Mouse (Mus musculus): Measurements from ENCODE around the gene Gm36079. TPM values are rescaled to one million over a fixed set of nuclear protein-coding genes. Genes with fewer than 3 reads are reported as not detected.

Gene Gm36079
- polyA plus RNA-seq (2015; fragmentation: Nextera tagmentation; extraction: Ambion mirVana), result not detected in 2 replicates

GRCm38 (mm10) chr13:120026911-120027310 lies at the start of gene Gm36079:
Gm36079 (minus strand) TSS chr13:120027011.

DNA sequence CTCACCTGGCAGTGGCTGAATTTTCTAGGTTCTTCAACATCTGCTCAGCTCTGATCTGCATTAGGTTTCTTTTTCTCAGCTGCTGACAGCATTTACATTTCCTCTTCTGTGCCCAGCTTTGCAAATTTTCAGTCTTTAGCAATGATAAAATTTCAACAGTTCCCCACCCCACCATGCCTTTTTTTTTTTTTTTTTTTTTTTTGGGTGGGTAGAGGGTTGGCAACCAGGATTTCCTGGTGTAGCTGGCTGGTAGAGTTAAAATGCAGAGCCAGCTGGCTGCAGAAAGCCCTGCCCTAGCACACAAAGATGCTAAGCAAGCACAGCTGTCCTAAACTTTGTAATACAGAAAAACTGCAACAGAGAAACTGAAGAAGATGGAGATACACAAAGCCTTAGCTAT lies 25.3 kb upstream of the Gm36079 start, which contains the start of gene Gm21188:
TSS of gene Gm21188 (minus strand) at position 110 of the 400 bp plus-strand sequence.

Other genes with a start within 250 kb of the Gm36079 start
- gene Zfp131, start 236.1 kb downstream of the Gm36079 start, polyA plus RNA-seq (2015; fragmentation: Nextera tagmentation; extraction: Ambion mirVana), result 17.9 and 22.7 TPM in 2 replicates
- not detected in 2 replicates for gene AF067063, start 196.8 kb downstream of the Gm36079 start, polyA plus RNA-seq (2015; fragmentation: Nextera tagmentation; extraction: Ambion mirVana)
- not detected in 2 replicates for gene D13Ertd608e, start 191.0 kb downstream of the Gm36079 start, polyA plus RNA-seq (2015; fragmentation: Nextera tagmentation; extraction: Ambion mirVana)
- gene Tcstv1, start 132.2 kb downstream of the Gm36079 start, polyA plus RNA-seq (2015; fragmentation: Nextera tagmentation; extraction: Ambion mirVana), result not detected in 2 replicates
- not detected in 2 replicates for gene Gm21761, start 97.7 kb downstream of the Gm36079 start, polyA plus RNA-seq (2015; fragmentation: Nextera tagmentation; extraction: Ambion mirVana)
- not detected in 2 replicates for gene B020031M17Rik, start 76.2 kb downstream of the Gm36079 start, polyA plus RNA-seq (2015; fragmentation: Nextera tagmentation; extraction: Ambion mirVana)
- 0.17 and 0.54 TPM in 2 replicates for gene Gm21188, start 25.2 kb upstream of the Gm36079 start, polyA plus RNA-seq (2015; fragmentation: Nextera tagmentation; extraction: Ambion mirVana)
- not detected in 2 replicates for gene Gm20767, start 113.2 kb upstream of the Gm36079 start, polyA plus RNA-seq (2015; fragmentation: Nextera tagmentation; extraction: Ambion mirVana)
- not detected in 2 replicates for gene Gm21818, start 145.4 kb upstream of the Gm36079 start, polyA plus RNA-seq (2015; fragmentation: Nextera tagmentation; extraction: Ambion mirVana)
- not detected in 2 replicates for gene Gm21762, start 188.9 kb upstream of the Gm36079 start, polyA plus RNA-seq (2015; fragmentation: Nextera tagmentation; extraction: Ambion mirVana)
- not detected in 2 replicates for gene Gm21731, start 212.1 kb upstream of the Gm36079 start, polyA plus RNA-seq (2015; fragmentation: Nextera tagmentation; extraction: Ambion mirVana)
- gene AF067061, start 236.1 kb upstream of the Gm36079 start, polyA plus RNA-seq (2015; fragmentation: Nextera tagmentation; extraction: Ambion mirVana), result not detected in 2 replicates

Data from urinary bladder, postnatal 0 days (tissue).